Mouse (Mus musculus): ENCODE measurements around the gene Cilp. TPM values are rescaled to one million over a fixed set of nuclear protein-coding genes. Genes with fewer than 3 reads are reported as not detected.

Cilp gene
- polyA plus RNA-seq, 1 experiment, result 0.15 TPM

DNA sequence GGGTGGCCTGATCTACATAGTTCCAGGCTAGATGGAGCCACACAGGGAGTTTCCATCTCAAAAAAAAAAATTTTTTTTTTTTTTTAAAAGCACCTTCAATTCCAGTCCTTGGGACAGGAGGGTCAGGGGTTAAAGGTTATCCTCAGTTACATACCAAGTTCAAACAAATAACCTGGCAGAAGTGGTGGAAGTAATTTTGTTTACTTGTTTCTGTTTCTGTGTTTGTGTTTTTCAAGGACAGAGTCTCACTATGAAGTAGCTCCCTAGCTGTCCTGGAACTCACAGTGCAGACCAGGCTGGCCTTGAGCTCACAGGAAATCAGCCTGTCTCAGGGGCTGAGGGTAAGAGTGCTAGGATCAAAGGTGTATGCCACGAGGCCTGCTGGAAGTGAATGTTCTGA lies 29.4 kb upstream of the Cilp start:
- Histone ChIP-seq H3K4me1 (ENCODE audit: control insufficient read depth, insufficient read depth, low read length) (no peaks in the 10 kb centered on the region), H3K9ac (ENCODE audit: low read depth, poor library complexity, severe bottlenecking) (no peak overlapping the region), H3K27me3 (ENCODE audit: control insufficient read depth, insufficient read depth, low read length, poor library complexity, severe bottlenecking) (no peaks in the 10 kb centered on the region), H3K4me3 (ENCODE audit: low read depth, low read length) (no peak overlapping the region), H3K9me3 (replicated peaks; ENCODE audit: control insufficient read depth, insufficient read depth, low read length, poor library complexity, severe bottlenecking) (no peaks in the 10 kb centered on the region), H3K36me3 (ENCODE audit: control insufficient read depth, insufficient read depth, low read length, poor library complexity, severe bottlenecking) (no peaks in the 10 kb centered on the region), H3K27ac (ENCODE audit: insufficient read depth, low read length) (no peak overlapping the region)
- TF ChIP-seq EP300 (IDR thresholded peaks at IDR 0.05; ENCODE audit: insufficient read depth, low read depth, low read length) (no peak), POLR2A (IDR thresholded peaks at IDR 0.05; ENCODE audit: insufficient read depth, low read length) (no peak), CTCF (IDR thresholded peaks at IDR 0.05; ENCODE audit: low read depth, low read length) (no peak)

DNA sequence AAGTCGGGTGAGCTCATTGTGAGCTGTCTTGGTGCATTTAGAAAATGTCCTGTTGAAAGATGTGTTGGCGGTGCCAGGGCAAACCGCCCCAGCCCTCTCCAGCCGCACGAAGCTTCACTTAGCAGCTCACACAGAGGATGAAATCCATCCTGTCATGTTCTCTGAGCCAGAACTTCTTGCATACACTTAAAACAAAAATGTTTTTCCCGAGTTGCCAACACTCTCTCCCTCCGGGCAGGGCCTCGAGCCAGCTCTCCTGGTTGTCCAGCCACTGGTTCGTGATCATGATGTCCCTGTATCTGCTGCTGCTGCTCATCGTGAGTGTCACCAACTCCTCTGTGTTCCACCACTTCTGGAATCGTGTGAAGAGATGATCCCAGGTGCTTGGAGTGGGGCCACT lies 27.4 kb upstream of the Cilp start:
- Histone ChIP-seq H3K27ac (ENCODE audit: insufficient read depth, low read length) (no peak overlapping the region), H3K9me3 (replicated peaks; ENCODE audit: control insufficient read depth, insufficient read depth, low read length, poor library complexity, severe bottlenecking) (no peaks in the 10 kb centered on the region), H3K4me1 (ENCODE audit: control insufficient read depth, insufficient read depth, low read length) (no peaks in the 10 kb centered on the region), H3K9ac (ENCODE audit: low read depth, poor library complexity, severe bottlenecking) (no peak overlapping the region), H3K4me3 (ENCODE audit: low read depth, low read length) (no peak overlapping the region), H3K36me3 (ENCODE audit: control insufficient read depth, insufficient read depth, low read length, poor library complexity, severe bottlenecking) (no peaks in the 10 kb centered on the region), H3K27me3 (ENCODE audit: control insufficient read depth, insufficient read depth, low read length, poor library complexity, severe bottlenecking) (no peaks in the 10 kb centered on the region)
- TF ChIP-seq EP300 (IDR thresholded peaks at IDR 0.05; ENCODE audit: insufficient read depth, low read depth, low read length) (no peak), POLR2A (IDR thresholded peaks at IDR 0.05; ENCODE audit: insufficient read depth, low read length) (no peak), CTCF (IDR thresholded peaks at IDR 0.05; ENCODE audit: low read depth, low read length) (no peak)

DNA sequence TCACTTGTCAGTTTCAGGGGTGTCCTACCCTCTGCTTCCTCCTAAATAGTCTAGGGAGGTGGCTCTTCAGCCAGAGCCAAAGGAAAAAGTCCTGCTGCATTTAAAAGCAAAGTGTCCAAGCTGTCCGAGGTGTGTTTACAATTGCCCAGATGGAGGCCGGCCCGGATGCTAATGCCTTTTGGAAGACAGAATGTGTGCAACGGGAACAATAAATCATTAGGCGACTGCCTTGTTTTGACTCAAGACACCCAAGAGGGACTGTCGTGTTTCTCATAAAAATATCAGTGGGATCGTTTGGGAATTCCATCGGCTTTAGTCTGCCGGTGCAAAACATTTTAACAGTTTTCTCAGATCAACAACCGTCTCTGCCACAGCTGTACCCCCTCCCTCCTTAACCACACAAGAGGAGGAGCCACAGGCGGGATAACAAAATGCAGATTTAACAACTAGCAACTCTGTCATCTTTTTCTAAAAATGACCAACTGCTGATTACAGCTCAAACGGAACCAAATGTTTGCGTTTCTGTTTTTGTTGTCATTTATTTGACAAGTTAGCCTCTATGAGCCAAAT lies 26.7 kb upstream of the Cilp start:
- no peak overlapping the region for H3K27ac ChIP-seq (ENCODE audit: insufficient read depth, low read length)
- no peak overlapping the region for H3K4me3 ChIP-seq (ENCODE audit: low read depth, low read length)
- TF ChIP-seq EP300 (IDR thresholded peaks at IDR 0.05; ENCODE audit: insufficient read depth, low read depth, low read length), result no peak
- TF ChIP-seq POLR2A (IDR thresholded peaks at IDR 0.05; ENCODE audit: insufficient read depth, low read length), result no peak
- TF ChIP-seq CTCF (IDR thresholded peaks at IDR 0.05; ENCODE audit: low read depth, low read length), result no peak
- no peaks in the 10 kb centered on the region for H3K36me3 ChIP-seq (ENCODE audit: control insufficient read depth, insufficient read depth, low read length, poor library complexity, severe bottlenecking)
- no peaks in the 10 kb centered on the region for H3K4me1 ChIP-seq (ENCODE audit: control insufficient read depth, insufficient read depth, low read length)
- H3K9me3 ChIP-seq (replicated peaks; ENCODE audit: control insufficient read depth, insufficient read depth, low read length, poor library complexity, severe bottlenecking), result no peaks in the 10 kb centered on the region
- no peaks in the 10 kb centered on the region for H3K27me3 ChIP-seq (ENCODE audit: control insufficient read depth, insufficient read depth, low read length, poor library complexity, severe bottlenecking)
- no peak overlapping the region for H3K9ac ChIP-seq (ENCODE audit: low read depth, poor library complexity, severe bottlenecking)

DNA sequence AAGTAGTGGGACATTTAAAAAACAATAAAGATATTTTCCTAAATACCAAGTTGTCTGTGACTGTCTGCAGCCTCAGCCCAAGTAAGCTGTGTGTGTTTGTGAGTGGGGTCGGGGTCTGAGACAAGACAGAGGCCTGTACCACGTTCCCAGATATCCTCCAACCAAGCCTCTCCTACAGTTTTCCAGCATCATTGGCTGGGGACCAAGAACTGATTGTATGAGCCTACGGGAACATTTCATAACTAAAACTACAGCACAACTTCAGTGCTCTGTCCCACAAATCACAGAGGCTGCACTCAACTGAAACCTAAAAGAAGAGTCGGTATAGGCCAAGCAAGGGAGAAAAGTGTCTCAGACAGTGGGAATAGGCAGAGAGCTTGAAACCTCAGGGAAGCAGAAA lies 25.8 kb upstream of the Cilp start:
- Histone ChIP-seq H3K36me3 (ENCODE audit: control insufficient read depth, insufficient read depth, low read length, poor library complexity, severe bottlenecking) (no peaks in the 10 kb centered on the region), H3K9me3 (replicated peaks; ENCODE audit: control insufficient read depth, insufficient read depth, low read length, poor library complexity, severe bottlenecking) (no peaks in the 10 kb centered on the region), H3K27ac (ENCODE audit: insufficient read depth, low read length) (no peak overlapping the region), H3K4me1 (ENCODE audit: control insufficient read depth, insufficient read depth, low read length) (no peaks in the 10 kb centered on the region), H3K9ac (ENCODE audit: low read depth, poor library complexity, severe bottlenecking) (no peak overlapping the region), H3K4me3 (ENCODE audit: low read depth, low read length) (no peak overlapping the region), H3K27me3 (ENCODE audit: control insufficient read depth, insufficient read depth, low read length, poor library complexity, severe bottlenecking) (no peaks in the 10 kb centered on the region)
- no peak for TF ChIP-seq EP300 (IDR thresholded peaks at IDR 0.05; ENCODE audit: insufficient read depth, low read depth, low read length)
- TF ChIP-seq POLR2A (IDR thresholded peaks at IDR 0.05; ENCODE audit: insufficient read depth, low read length), result no peak
- TF ChIP-seq CTCF (IDR thresholded peaks at IDR 0.05; ENCODE audit: low read depth, low read length), result no peak

DNA sequence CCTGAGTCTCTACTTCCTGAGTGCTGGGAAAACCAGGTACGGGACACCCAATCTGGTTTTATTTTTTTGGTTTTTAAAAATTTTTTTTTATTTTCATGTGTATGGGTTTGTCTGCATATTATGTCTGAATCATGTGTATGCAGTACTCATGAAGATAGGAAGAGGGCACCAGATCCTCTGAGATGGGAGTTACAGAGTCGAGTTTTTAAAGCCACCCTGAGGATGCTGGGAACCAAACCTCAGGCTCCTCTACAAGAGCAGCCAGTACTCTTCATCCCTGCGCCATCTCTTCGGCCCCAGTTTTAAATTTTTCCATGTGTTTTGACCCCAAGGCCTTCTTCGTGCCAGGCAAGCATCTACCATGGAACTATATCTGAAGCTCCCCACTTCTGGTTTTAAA lies 25.2 kb upstream of the Cilp start:
- no peaks in the 10 kb centered on the region for H3K9me3 ChIP-seq (replicated peaks; ENCODE audit: control insufficient read depth, insufficient read depth, low read length, poor library complexity, severe bottlenecking)
- no peak overlapping the region for H3K27ac ChIP-seq (ENCODE audit: insufficient read depth, low read length)
- TF ChIP-seq EP300 (IDR thresholded peaks at IDR 0.05; ENCODE audit: insufficient read depth, low read depth, low read length) (no peak), POLR2A (IDR thresholded peaks at IDR 0.05; ENCODE audit: insufficient read depth, low read length) (no peak), CTCF (IDR thresholded peaks at IDR 0.05; ENCODE audit: low read depth, low read length) (no peak)
- H3K4me3 ChIP-seq (ENCODE audit: low read depth, low read length), result no peak overlapping the region
- no peak overlapping the region for H3K9ac ChIP-seq (ENCODE audit: low read depth, poor library complexity, severe bottlenecking)
- H3K36me3 ChIP-seq (ENCODE audit: control insufficient read depth, insufficient read depth, low read length, poor library complexity, severe bottlenecking), result no peaks in the 10 kb centered on the region
- no peaks in the 10 kb centered on the region for H3K4me1 ChIP-seq (ENCODE audit: control insufficient read depth, insufficient read depth, low read length)
- H3K27me3 ChIP-seq (ENCODE audit: control insufficient read depth, insufficient read depth, low read length, poor library complexity, severe bottlenecking), result no peaks in the 10 kb centered on the region

DNA sequence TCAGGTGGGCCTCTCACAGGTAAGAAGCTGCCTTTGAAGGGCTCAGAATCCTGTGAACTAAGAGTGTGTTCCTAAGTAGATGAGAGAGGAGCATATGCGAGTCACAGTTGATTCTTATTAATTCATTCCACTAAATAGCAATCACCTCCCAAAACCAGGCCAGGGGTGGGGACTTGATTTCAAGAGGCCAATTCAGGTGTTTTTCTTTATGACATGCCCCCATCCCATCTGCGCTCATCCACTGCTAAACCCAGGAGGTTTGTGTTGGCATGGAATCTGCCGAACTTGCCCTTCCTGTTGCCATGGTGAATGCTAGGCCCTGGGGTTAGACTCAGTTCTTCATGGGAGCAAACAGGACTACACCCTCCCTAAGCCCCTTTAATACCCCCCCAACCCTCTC lies 24.4 kb upstream of the Cilp start:
- no peak overlapping the region for H3K4me3 ChIP-seq (ENCODE audit: low read depth, low read length)
- H3K27ac ChIP-seq (ENCODE audit: insufficient read depth, low read length), result no peak overlapping the region
- no peaks in the 10 kb centered on the region for H3K27me3 ChIP-seq (ENCODE audit: control insufficient read depth, insufficient read depth, low read length, poor library complexity, severe bottlenecking)
- H3K9me3 ChIP-seq (replicated peaks; ENCODE audit: control insufficient read depth, insufficient read depth, low read length, poor library complexity, severe bottlenecking), result no peaks in the 10 kb centered on the region
- no peak overlapping the region for H3K9ac ChIP-seq (ENCODE audit: low read depth, poor library complexity, severe bottlenecking)
- TF ChIP-seq CTCF (IDR thresholded peaks at IDR 0.05; ENCODE audit: low read depth, low read length) (no peak), POLR2A (IDR thresholded peaks at IDR 0.05; ENCODE audit: insufficient read depth, low read length) (no peak), EP300 (IDR thresholded peaks at IDR 0.05; ENCODE audit: insufficient read depth, low read depth, low read length) (no peak)
- no peaks in the 10 kb centered on the region for H3K4me1 ChIP-seq (ENCODE audit: control insufficient read depth, insufficient read depth, low read length)
- H3K36me3 ChIP-seq (ENCODE audit: control insufficient read depth, insufficient read depth, low read length, poor library complexity, severe bottlenecking), result no peaks in the 10 kb centered on the region
